ENCODE assay signal across 9 mouse cellular contexts in genomic region chr5:57719594-57720185, GRCm38 (mm10). TPM values are rescaled to one million over a fixed set of nuclear protein-coding genes. Genes with fewer than 3 reads are reported as not detected.
DNase-seq lines count a peak whose midpoint lies in the region; ATAC-seq and TF ChIP-seq lines count a peak whose summit lies in the region.
"Had no signal": no experiment of that assay in that cellular context is flagged by ENCODE, and none has a peak within 500 bp of the region (broad histone marks: within the 10 kb centered on the region; RNA-seq: fewer than 3 reads in every experiment).

No protein-coding gene starts in this region.

- H3K9ac ChIP-seq in liver, embryonic 12.5 days, result peak overlapping the region; percentile 65
- peak overlapping the region; percentile 71 for H3K9ac ChIP-seq in neural tube, embryonic 12.5 days

- no peaks in the 10 kb centered on the region for H3K9me3 ChIP-seq in liver, embryonic 12.5 days (replicated peaks)
- H3K9me3 ChIP-seq in neural tube, embryonic 12.5 days, result no peaks in the 10 kb centered on the region

- H3K4me2 ChIP-seq in liver, embryonic 12.5 days, result peak overlapping the region; percentile 84
- H3K4me2 ChIP-seq in neural tube, embryonic 12.5 days (replicated peaks), result peak overlapping the region; percentile 87

- no peak for TF ChIP-seq CTCF in cortical plate, adult 2 months (IDR thresholded peaks at IDR 0.05; ENCODE audit: extremely low read depth, insufficient read depth, low read length)

- ATAC-seq in frontal cortex, adult (ENCODE audit: low TSS enrichment), result 0 out of 2 replicates have a peak, but pooled peaks have one; percentile 1
- no peak for ATAC-seq in liver, embryonic 12.5 days
- no peak for ATAC-seq in neural tube, embryonic 12.5 days (ENCODE audit: low FRiP score, low read depth)

- peaks cover 75% of the 10 kb centered on the region for H3K27me3 ChIP-seq in liver, embryonic 12.5 days (replicated peaks)
- peaks cover 24% of the 10 kb centered on the region; the same call in 1 of the 2 replicates for H3K27me3 ChIP-seq in neural tube, embryonic 12.5 days (replicated peaks)

- peak overlapping the region; percentile 100 for H3K4me3 ChIP-seq in cortical plate, adult 2 months (ENCODE audit: insufficient read depth, low read length)
- H3K4me3 ChIP-seq in liver, embryonic 12.5 days, result peak overlapping the region; percentile 64
- peak overlapping the region; percentile 63 for H3K4me3 ChIP-seq in neural tube, embryonic 12.5 days

- no peak for DNase-seq in frontal cortex, postnatal 36 days (ENCODE audit: low spot score in 2 of 2)
- peak; percentile 55 to 70 for DNase-seq in heart, adult 18-20 months
- peak; percentile 20 for DNase-seq in kidney, adult 9 months
- DNase-seq in thymus, postnatal 25 days, result peak; percentile 50

- H3K27ac ChIP-seq in cortical plate, adult 2 months (ENCODE audit: insufficient read depth, low read length), result peak overlapping the region; percentile 90
- H3K27ac ChIP-seq in liver, embryonic 12.5 days, result no peak overlapping the region
- H3K27ac ChIP-seq in neural tube, embryonic 12.5 days, result no peak overlapping the region

- TF ChIP-seq POLR2A in cortical plate, adult 2 months (IDR thresholded peaks at IDR 0.05; ENCODE audit: extremely low read depth, insufficient read depth, low read length), result 0 out of 2 replicates have a peak, but pooled peaks have one; percentile 3

- H3K36me3 ChIP-seq in liver, embryonic 12.5 days, result no peaks in the 10 kb centered on the region
- H3K36me3 ChIP-seq in neural tube, embryonic 12.5 days, result no peaks in the 10 kb centered on the region

- WGBS in liver, embryonic 12.5 days (ENCODE audit: insufficient replicate concordance), result 1% methylated on average over 59 of the region's 59 CpGs
- WGBS in neural tube, embryonic 12.5 days, result 1% methylated on average over 59 of the region's 59 CpGs

- H3K4me1 ChIP-seq in cortical plate, adult 2 months (ENCODE audit: control insufficient read depth, insufficient read depth, low read length), result no peaks in the 10 kb centered on the region; the same call in 1 of the 2 replicates
- peaks cover 58% of the 10 kb centered on the region for H3K4me1 ChIP-seq in liver, embryonic 12.5 days
- H3K4me1 ChIP-seq in neural tube, embryonic 12.5 days, result peaks cover 19% of the 10 kb centered on the region; the same call in 1 of the 2 replicates

RNA-seq across cellular contexts. Expression of gene Pcdh7, which starts 1.9 kb away (rescaled TPM):
- 44.2 and 47.8 TPM in 2 replicates for polyA plus RNA-seq in cortical plate, adult 2 months (2012; rRNA removed)
- 10 to 100 TPM; 83.9 to 89.1 TPM for total RNA-seq in heart, adult 18-20 months (2021)
- 2.2 and 2.4 TPM in 2 replicates for polyA plus RNA-seq in liver, embryonic 12.5 days (2016; fragmentation: Nextera tagmentation; extraction: Ambion mirVana)
- polyA plus RNA-seq in neural tube, embryonic 12.5 days (2016; fragmentation: Nextera tagmentation; extraction: Ambion mirVana), result 16.0 and 17.2 TPM in 2 replicates
- total RNA-seq: MEL had no signal

Comparison
In these comparisons a context has a peak if more than half of its experiments do, and no peak if none do; other contexts are left out.
1. DNase-seq: peak in heart, adult 18-20 months (2 of 2), kidney, adult 9 months (single experiment) and thymus, postnatal 25 days (single experiment); none in frontal cortex, postnatal 36 days (0 of 2).
2. Peak in every context shown above with its lines, with median percentiles within 50 percentile points of each other: H3K4me3 ChIP-seq.